Mouse (Mus musculus) liver, postnatal 0 days (tissue): ENCODE data around the gene Ttc4.

Experiments used
- CTCF ChIP-seq: sonication (generic); IDR thresholded peaks from 2 replicates; pipeline ENCODE4 v1.5.1; 2016; ENCODE audit warnings: antibody characterized with exemption, low read depth
- EP300 ChIP-seq: IDR thresholded peaks from 2 replicates; pipeline ENCODE4 v1.6.1; 2016; ENCODE audit warnings: antibody characterized with exemption, low read depth, mild to moderate bottlenecking

DNA sequence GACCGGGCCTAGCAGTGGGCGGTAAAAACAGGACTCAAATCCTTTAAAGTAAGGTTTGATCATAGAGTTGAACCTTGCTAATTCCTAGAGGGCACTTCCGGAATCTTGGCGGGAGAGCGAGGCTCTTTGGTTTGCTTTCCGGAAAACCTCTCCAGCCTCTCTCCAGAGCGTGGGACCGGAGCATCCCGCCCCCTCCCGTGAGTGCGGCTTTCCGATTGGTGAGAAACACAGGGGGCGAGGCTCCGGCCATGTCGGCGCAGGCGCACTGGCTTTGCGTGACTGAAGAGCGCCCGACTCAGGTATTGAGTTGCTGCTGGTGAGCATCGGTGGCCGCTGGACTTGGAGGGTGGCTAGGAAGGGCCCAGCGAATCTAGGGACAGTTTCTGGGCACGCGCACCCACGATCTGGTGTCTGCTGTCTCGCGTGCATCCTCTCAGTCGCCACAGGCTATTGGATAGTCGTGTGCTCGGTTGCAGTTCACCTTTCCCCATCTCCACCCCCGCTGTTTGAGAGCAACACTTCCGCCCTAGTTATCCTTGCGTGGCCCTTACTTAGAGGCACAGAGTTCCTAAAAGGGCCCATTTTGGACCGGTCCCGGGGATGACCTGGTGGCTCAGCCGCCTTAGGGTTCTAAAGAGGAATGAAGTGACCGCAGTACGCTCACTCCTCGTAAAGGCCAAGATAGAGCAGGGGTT lies 27.8 kb downstream of the Ttc4 start, which contains the start of gene Pars2:
- no peak for TF ChIP-seq CTCF
- peak; percentile 76 for TF ChIP-seq EP300
